Mouse (Mus musculus): Measurements from ENCODE around the gene Plekhg5. TPM values are rescaled to one million over a fixed set of nuclear protein-coding genes. Genes with fewer than 3 reads are reported as not detected.

Plekhg5 gene
- polyA plus RNA-seq, 1 experiment from 2014 or later = 13.8 TPM

DNA sequence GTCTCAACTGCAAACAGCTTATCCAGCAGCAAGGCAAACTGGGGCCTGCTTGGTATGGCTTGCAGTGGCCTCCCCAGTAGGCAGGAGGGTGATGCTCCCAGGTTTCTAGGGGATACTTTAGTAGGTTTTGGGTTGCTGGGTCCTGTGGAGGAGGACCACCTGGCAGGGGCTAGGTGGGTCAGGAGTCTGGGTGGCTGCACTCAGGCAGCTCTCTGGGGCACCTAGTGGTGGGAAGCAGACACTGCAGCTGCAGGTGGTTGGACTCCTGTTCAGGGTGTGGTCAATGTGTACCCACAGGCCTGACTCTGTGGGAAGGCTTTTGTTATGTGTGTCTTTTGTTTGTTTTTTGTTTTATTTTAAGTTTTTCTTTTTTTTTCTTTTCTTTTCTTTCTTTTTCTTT lies 62.2 kb downstream of the Plekhg5 start:
- Histone ChIP-seq H3K4me1 (ENCODE audit: control insufficient read depth, insufficient read depth, low read depth, low read length) (peaks cover 21% of the 10 kb centered on the region), H3K9ac (ENCODE audit: low read depth, low read length) (no peak overlapping the region), H3K9me3 (ENCODE audit: control insufficient read depth, low read length) (no peaks in the 10 kb centered on the region), H3K27ac (ENCODE audit: low read depth, low read length) (no peak overlapping the region), H3K4me3 (ENCODE audit: low read length) (no peak overlapping the region), H3K27me3 (replicated peaks; ENCODE audit: control insufficient read depth, insufficient read depth, low read length) (peaks cover 51% of the 10 kb centered on the region), H3K36me3 (ENCODE audit: control insufficient read depth, insufficient read depth, low read length) (no peaks in the 10 kb centered on the region), H3K4me2 (ENCODE audit: low read length) (no peak overlapping the region)
- ATAC-seq = no peak

DNA sequence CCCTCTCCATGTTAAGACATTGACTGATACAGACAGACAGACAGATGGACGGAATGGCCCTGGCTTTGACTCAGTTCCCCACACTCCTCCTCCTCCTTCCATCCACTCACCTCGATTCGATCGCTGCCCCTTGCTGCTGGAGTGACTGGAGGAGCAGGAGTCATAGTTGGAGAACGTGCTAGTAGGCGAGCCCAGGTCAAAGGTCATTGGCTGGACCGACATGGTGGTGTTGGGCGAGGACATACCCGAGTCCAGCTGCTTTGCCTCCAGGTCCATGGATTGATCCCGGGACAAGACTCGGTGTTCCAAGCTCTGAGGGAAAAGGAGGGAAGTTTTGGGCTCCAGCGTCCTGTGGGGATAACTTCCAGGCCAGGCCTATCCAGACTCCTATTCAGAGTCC lies 63.1 kb downstream of the Plekhg5 start:
- Histone ChIP-seq H3K27ac (ENCODE audit: low read depth, low read length) (no peak overlapping the region), H3K9me3 (ENCODE audit: control insufficient read depth, low read length) (no peaks in the 10 kb centered on the region), H3K36me3 (ENCODE audit: control insufficient read depth, insufficient read depth, low read length) (no peaks in the 10 kb centered on the region), H3K4me2 (ENCODE audit: low read length) (no peak overlapping the region), H3K4me1 (ENCODE audit: control insufficient read depth, insufficient read depth, low read depth, low read length) (peaks cover 21% of the 10 kb centered on the region), H3K9ac (ENCODE audit: low read depth, low read length) (no peak overlapping the region), H3K4me3 (ENCODE audit: low read length) (no peak overlapping the region), H3K27me3 (replicated peaks; ENCODE audit: control insufficient read depth, insufficient read depth, low read length) (peaks cover 42% of the 10 kb centered on the region)
- 78% methylated on average over 12 of the region's 12 CpGs for WGBS
- no peak for ATAC-seq

DNA sequence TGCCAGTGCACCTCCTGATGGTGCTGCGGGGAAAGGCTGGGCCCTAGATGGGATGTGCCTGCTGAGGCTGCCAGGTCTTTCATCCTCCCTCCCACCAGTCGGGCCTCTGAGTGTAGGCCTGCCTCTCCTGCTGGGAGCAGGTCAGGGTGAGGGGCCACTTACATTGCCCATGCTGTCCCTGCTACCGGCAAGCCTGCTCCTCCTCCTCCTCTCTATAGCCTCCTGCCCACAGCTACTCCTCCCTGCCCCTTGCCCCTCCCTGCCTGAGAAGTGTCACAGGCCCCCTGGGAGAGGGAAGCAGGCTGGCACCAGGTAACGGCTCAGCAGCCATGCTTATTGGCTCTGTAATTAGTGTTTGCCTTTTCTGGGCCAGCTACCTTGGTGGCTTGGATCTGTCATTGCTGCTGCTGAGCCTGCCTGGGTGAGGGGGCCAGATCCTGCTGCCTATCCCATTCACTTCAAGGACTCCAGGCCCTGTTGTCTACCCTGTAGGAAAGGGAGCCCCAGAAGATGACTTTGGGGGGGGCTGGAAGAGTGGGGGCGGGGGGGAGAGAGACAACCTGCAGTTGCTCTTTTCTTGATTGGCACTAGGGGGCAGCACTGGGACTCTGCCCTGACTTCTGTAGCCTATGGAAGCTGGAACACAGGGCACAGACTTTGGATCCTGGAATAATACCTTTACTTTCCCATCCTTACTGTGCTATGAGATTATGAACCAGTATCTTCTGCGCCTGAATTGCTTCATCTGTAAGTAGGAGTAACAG lies 64.0 kb downstream of the Plekhg5 start:
- Histone ChIP-seq H3K4me1 (ENCODE audit: control insufficient read depth, insufficient read depth, low read depth, low read length) (peaks cover 12% of the 10 kb centered on the region), H3K9me3 (ENCODE audit: control insufficient read depth, low read length) (no peaks in the 10 kb centered on the region), H3K27me3 (replicated peaks; ENCODE audit: control insufficient read depth, insufficient read depth, low read length) (peaks cover 35% of the 10 kb centered on the region), H3K9ac (ENCODE audit: low read depth, low read length) (no peak overlapping the region), H3K4me3 (ENCODE audit: low read length) (no peak overlapping the region), H3K27ac (ENCODE audit: low read depth, low read length) (no peak overlapping the region), H3K4me2 (ENCODE audit: low read length) (no peak overlapping the region), H3K36me3 (ENCODE audit: control insufficient read depth, insufficient read depth, low read length) (no peaks in the 10 kb centered on the region)
- ATAC-seq = no peak
- 30% methylated on average over 6 of the region's 6 CpGs for WGBS

DNA sequence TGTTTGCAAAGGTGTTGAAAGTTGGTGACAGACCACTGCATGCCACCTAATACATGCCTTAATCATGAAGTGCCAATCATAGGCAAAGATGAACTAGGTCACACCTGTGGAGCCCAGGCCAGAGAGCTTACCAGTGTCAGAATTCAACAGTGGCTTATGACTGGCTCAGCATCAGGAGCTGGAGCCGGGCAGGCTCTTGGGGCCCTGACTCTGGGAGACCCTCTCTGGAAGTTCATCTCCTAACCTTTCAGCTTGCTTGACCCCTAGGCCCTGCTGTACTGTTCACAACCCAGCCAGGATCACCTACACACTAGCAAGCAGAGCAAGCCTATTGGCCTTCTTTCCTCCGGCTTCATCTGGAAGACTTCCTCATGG lies 64.6 kb downstream of the Plekhg5 start:
- ATAC-seq = no peak
- Histone ChIP-seq H3K36me3 (ENCODE audit: control insufficient read depth, insufficient read depth, low read length) (no peaks in the 10 kb centered on the region), H3K9ac (ENCODE audit: low read depth, low read length) (no peak overlapping the region), H3K4me3 (ENCODE audit: low read length) (no peak overlapping the region), H3K9me3 (ENCODE audit: control insufficient read depth, low read length) (no peaks in the 10 kb centered on the region), H3K27ac (ENCODE audit: low read depth, low read length) (no peak overlapping the region), H3K27me3 (replicated peaks; ENCODE audit: control insufficient read depth, insufficient read depth, low read length) (peaks cover 31% of the 10 kb centered on the region), H3K4me1 (ENCODE audit: control insufficient read depth, insufficient read depth, low read depth, low read length) (peaks cover 12% of the 10 kb centered on the region), H3K4me2 (ENCODE audit: low read length) (no peak overlapping the region)
- 97% methylated on average over 2 of the region's 2 CpGs for WGBS

DNA sequence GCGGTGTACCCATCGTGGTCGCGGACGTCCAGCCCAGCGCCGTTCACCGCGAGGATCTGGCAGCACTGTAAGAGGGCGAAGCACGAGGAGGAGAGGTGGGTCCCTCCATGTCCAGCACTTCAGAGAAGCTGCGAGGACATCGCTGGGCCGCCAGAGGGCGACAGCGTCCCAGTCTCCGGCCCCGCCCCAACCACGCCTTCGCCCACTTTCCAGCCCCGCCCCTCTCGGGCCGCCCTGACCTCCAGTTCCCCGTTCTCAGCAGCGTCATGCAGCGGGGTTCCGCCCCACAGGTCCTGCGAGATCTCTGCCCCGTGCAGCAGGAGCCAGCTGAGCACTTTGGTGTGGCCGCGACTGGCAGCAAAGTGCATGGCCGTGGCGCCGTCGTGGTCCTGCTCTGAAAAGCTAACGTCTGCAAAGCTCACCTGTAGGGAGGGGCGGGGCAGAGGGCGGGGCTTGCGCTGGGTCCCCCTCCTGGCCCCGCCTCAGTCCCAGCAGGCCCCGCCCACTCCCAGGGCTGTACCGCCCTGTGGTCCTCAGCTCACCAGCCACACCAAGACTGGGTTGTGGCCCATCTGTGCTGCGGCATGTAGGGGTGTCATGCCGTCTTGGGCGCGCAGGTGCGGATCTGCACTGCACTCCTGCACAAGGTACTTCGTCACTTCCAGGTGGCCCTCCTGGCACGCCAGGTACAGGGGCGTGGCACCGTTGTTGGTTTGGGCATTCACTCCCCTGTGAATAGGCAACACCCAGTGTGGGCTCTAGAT lies 66.4 kb downstream of the Plekhg5 start:
- 3% methylated on average over 45 of the region's 51 CpGs for WGBS
- H3K27me3 ChIP-seq (replicated peaks; ENCODE audit: control insufficient read depth, insufficient read depth, low read length) = peaks cover 19% of the 10 kb centered on the region

DNA sequence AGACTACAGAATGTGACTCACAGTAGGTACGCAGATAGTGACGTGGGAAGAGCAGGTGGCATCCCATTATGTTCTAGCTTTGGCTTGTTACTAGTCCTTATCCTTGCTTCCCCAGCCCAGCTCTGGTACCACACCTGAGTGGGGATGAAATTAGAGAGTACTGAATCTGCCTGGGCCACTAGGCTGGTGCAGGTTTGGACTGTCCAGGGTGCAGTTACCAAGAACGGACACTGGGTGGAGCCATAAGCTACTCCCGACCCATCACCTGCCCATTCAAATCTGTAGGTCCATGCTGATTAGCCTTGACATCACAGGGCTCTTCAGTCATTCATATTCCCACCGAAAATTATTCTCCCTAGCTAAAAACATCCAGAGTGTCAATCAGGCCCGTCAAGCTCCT lies 68.1 kb downstream of the Plekhg5 start:
- Histone ChIP-seq H3K36me3 (ENCODE audit: control insufficient read depth, insufficient read depth, low read length) (no peaks in the 10 kb centered on the region), H3K27ac (ENCODE audit: low read depth, low read length) (no peak overlapping the region), H3K4me1 (ENCODE audit: control insufficient read depth, insufficient read depth, low read depth, low read length) (peaks cover 10% of the 10 kb centered on the region), H3K4me2 (ENCODE audit: low read length) (no peak overlapping the region), H3K27me3 (replicated peaks; ENCODE audit: control insufficient read depth, insufficient read depth, low read length) (peaks cover 10% of the 10 kb centered on the region), H3K9ac (ENCODE audit: low read depth, low read length) (no peak overlapping the region), H3K9me3 (ENCODE audit: control insufficient read depth, low read length) (no peaks in the 10 kb centered on the region), H3K4me3 (ENCODE audit: low read length) (no peak overlapping the region)
- 32% methylated on average over 6 of the region's 6 CpGs for WGBS
- peak; percentile 14; the same call in 1 of the 2 replicates for ATAC-seq

More for the DNA sequence above, 66.4 kb downstream of the Plekhg5 start:
- Histone ChIP-seq H3K4me1 (ENCODE audit: control insufficient read depth, insufficient read depth, low read depth, low read length) (peaks cover 10% of the 10 kb centered on the region), H3K4me2 (ENCODE audit: low read length) (peak overlapping the region; percentile 77), H3K27ac (ENCODE audit: low read depth, low read length) (no peak overlapping the region), H3K36me3 (ENCODE audit: control insufficient read depth, insufficient read depth, low read length) (no peaks in the 10 kb centered on the region), H3K4me3 (ENCODE audit: low read length) (peak overlapping the region; percentile 46), H3K9ac (ENCODE audit: low read depth, low read length) (peak overlapping the region; percentile 47), H3K9me3 (ENCODE audit: control insufficient read depth, low read length) (no peaks in the 10 kb centered on the region)
- ATAC-seq = peak; percentile 70

DNA sequence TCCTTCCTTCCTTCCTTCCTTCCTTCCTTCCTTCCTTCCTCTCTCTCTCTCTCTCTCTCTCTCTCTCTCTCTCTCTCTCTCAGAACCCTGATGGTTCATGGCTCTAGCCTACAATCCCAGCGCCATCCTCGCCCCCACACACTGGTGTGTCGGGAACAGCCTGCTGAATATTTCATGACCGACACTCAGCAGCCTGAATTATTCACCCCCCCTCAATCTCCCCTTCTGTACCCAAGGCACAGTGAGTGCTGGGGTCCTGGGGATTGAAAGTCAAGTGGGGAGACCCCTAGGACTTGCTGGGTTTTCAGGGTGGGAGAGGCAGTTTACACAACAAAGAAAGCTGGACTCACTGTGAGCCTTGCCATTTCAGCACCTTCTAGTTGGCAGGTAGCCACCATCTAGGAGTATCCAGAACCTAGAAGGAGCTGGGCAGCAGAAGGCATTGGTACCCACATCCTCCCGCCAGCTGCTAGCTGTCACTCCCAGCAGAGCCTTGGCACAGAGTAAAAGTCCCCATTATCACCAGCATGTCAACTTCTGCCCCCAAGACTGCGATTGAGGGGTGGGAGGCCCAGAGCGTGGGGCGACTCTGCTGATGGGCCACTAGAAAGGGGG lies 69.3 kb downstream of the Plekhg5 start:
- Histone ChIP-seq H3K27me3 (replicated peaks; ENCODE audit: control insufficient read depth, insufficient read depth, low read length) (peaks cover 10% of the 10 kb centered on the region), H3K36me3 (ENCODE audit: control insufficient read depth, insufficient read depth, low read length) (no peaks in the 10 kb centered on the region), H3K4me2 (ENCODE audit: low read length) (no peak overlapping the region), H3K27ac (ENCODE audit: low read depth, low read length) (no peak overlapping the region), H3K4me1 (ENCODE audit: control insufficient read depth, insufficient read depth, low read depth, low read length) (peaks cover 10% of the 10 kb centered on the region), H3K9me3 (ENCODE audit: control insufficient read depth, low read length) (no peaks in the 10 kb centered on the region), H3K4me3 (ENCODE audit: low read length) (no peak overlapping the region), H3K9ac (ENCODE audit: low read depth, low read length) (no peak overlapping the region)
- 52% methylated on average over 8 of the region's 8 CpGs for WGBS
- ATAC-seq = no peak

DNA sequence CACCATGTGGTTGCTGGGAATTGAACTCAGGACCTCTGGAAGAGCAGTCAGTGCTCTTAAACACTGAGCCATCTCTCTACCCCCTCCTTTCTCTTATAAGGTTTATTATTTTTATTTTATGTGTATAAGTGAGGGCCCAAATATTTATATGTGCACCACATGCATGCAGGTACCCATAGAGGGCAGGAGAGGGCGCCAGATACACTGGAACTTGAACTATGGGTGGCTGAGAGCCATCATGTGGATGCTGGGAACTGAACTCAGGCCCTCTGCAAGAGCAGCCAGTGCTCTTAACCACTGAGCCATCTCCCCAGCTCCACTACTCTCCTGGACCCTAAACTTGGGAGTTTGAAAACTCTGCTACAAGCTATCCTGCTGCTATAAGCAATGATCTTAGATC lies 71.3 kb downstream of the Plekhg5 start:
- Histone ChIP-seq H3K4me1 (ENCODE audit: control insufficient read depth, insufficient read depth, low read depth, low read length) (peaks cover 5% of the 10 kb centered on the region; the same call in 1 of the 2 replicates), H3K4me2 (ENCODE audit: low read length) (no peak overlapping the region), H3K36me3 (ENCODE audit: control insufficient read depth, insufficient read depth, low read length) (no peaks in the 10 kb centered on the region), H3K4me3 (ENCODE audit: low read length) (no peak overlapping the region), H3K9ac (ENCODE audit: low read depth, low read length) (no peak overlapping the region), H3K27ac (ENCODE audit: low read depth, low read length) (no peak overlapping the region), H3K27me3 (replicated peaks; ENCODE audit: control insufficient read depth, insufficient read depth, low read length) (peaks cover 5% of the 10 kb centered on the region), H3K9me3 (ENCODE audit: control insufficient read depth, low read length) (no peaks in the 10 kb centered on the region)
- no peak for ATAC-seq
- WGBS = 25% methylated on average over 1 of the region's 1 CpGs

DNA sequence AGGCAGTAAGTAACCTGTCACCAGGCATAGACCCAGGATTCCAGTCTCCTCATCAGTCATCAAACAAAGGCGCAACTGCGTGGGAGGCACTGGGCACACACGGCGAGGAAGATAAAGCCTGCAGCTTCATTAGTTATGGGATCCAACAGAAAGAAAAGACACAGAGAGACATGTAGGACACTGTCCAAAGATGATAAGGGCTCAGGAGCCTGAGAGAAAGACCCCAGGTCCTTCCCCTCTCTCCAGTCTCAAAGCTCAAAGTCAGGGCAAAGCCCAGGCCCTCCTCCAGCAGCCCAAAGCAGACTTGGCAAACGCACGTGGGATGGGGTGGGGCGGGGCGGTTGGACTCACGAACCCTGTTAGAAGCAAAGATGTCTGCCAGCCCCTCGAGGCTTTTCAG lies 73.2 kb downstream of the Plekhg5 start:
- WGBS = 65% methylated on average over 10 of the region's 10 CpGs
- Histone ChIP-seq H3K36me3 (ENCODE audit: control insufficient read depth, insufficient read depth, low read length) (no peaks in the 10 kb centered on the region), H3K9ac (ENCODE audit: low read depth, low read length) (no peak overlapping the region), H3K4me3 (ENCODE audit: low read length) (no peak overlapping the region), H3K9me3 (ENCODE audit: control insufficient read depth, low read length) (no peaks in the 10 kb centered on the region), H3K4me1 (ENCODE audit: control insufficient read depth, insufficient read depth, low read depth, low read length) (no peaks in the 10 kb centered on the region), H3K4me2 (ENCODE audit: low read length) (no peak overlapping the region), H3K27me3 (replicated peaks; ENCODE audit: control insufficient read depth, insufficient read depth, low read length) (peaks cover 2% of the 10 kb centered on the region), H3K27ac (ENCODE audit: low read depth, low read length) (no peak overlapping the region)
- ATAC-seq = no peak

All from hindbrain, embryonic 16.5 days (tissue).